Mouse (Mus musculus) ES-E14 (cell line): ENCODE measurements around the gene Adprhl2.

ENCODE experiments used
- CHD2 ChIP-seq: IDR thresholded peaks from 2 replicates; pipeline ENCODE4 v1.6.1; 2014; ENCODE audit warnings: mild to moderate bottlenecking, low read depth, low read length, inconsistent platforms
- MAFK ChIP-seq: IDR thresholded peaks from 2 replicates; pipeline ENCODE4 v1.6.1; 2014; ENCODE audit warnings: mild to moderate bottlenecking, low read depth, low read length, inconsistent platforms; ENCODE audit not compliant: insufficient read depth

DNA sequence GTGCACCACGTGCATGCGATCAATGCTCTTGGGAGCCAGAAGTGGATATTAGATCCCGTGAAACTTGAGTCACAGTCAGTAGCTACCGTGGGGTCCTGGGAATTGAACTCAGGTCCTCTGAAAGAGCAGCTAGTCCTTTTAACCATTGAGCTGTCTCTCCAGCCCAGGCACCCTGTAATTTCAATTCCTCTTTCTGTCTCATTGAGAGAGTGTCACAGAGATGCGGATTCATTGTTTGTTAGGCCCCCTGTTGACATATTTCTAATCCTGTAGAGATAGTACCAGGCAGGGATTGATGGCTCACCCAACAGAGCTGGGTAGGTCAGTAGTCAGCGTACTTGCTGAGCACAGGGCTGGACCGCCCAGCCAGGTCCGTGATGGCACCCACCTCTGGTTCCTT is 31.2 kb downstream of the Adprhl2 start:
- TF ChIP-seq MAFK (no peak), CHD2 (no peak)
